Mouse (Mus musculus) liver, postnatal 0 days (tissue): ENCODE measurements around the gene Snx9.

Experiments used
- CTCF ChIP-seq: sonication (generic); IDR thresholded peaks from 2 replicates; pipeline ENCODE4 v1.5.1; 2016; ENCODE audit warnings: antibody characterized with exemption, low read depth
- EP300 ChIP-seq: IDR thresholded peaks from 2 replicates; pipeline ENCODE4 v1.6.1; 2016; ENCODE audit warnings: antibody characterized with exemption, low read depth, mild to moderate bottlenecking

DNA sequence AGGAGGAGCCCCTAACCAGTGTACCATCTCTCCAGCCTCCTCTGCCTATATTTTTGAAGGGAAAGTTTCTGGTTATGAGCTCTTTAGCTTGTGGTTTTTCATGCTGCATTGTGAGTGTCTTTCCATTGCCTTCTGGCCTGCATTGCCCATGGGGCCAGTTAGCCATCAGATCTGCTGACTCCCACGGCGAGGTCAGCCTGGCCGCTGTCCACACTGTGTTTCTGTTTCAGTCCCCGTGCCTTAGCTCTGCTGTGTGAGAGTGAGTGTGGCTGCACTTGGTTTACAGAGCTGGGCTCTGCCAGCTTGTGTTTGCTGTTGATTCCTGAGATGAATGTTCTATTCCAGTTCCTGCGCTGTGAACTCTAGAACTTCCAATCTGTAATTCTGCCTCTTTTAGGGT is 73.1 kb downstream of the Snx9 start:
- no peak for TF ChIP-seq CTCF
- no peak for TF ChIP-seq EP300
